Mouse (Mus musculus) midbrain, embryonic 14.5 days (tissue): ENCODE data around the gene Ifnar2. TPM values are rescaled to one million over a fixed set of nuclear protein-coding genes. Genes with fewer than 3 reads are reported as not detected.
A peak's percentile ranks its signal among the peaks of the same experiment; 100 is the strongest.

Experiments used
- ATAC-seq: fragments of 200-750 bp; cut with Nextera tagmentation; 2 replicates; pipeline ENCODE4 v1.8.0; 2017; ENCODE audit warnings: moderate number of reproducible peaks, moderate library complexity; ENCODE audit not compliant: low FRiP score, low TSS enrichment
- DNase-seq: peaks from one replicate; pipeline ENCODE4 v3.0.0-alpha.2; 2015
- H3K27ac ChIP-seq: fragments of 300-500 bp; sonication (generic); replicated peaks from 2 replicates; pipeline ENCODE4 v1.5.1; 2014; ENCODE audit warnings: mild to moderate bottlenecking, low read depth, low read length, moderate library complexity
- H3K27me3 ChIP-seq: fragments of 300-500 bp; sonication (generic); 2 replicates; pipeline ENCODE4 v1.6.1; 2014; ENCODE audit warnings: low read length, control low read depth, mixed read lengths; ENCODE audit not compliant: control insufficient read depth, insufficient read depth
- H3K36me3 ChIP-seq: fragments of 300-500 bp; sonication (generic); 2 replicates; pipeline ENCODE4 v1.6.1; 2014; ENCODE audit warnings: low read length, control low read depth; ENCODE audit not compliant: control insufficient read depth, insufficient read depth
- H3K4me1 ChIP-seq: fragments of 300-500 bp; sonication (generic); 2 replicates; pipeline ENCODE4 v1.6.1; 2014; ENCODE audit warnings: mild to moderate bottlenecking, antibody characterized with exemption, low read length, control low read depth; ENCODE audit not compliant: control insufficient read depth, insufficient read depth
- H3K4me2 ChIP-seq: fragments of 300-500 bp; sonication (generic); 2 replicates; pipeline ENCODE4 v1.6.1; 2014; ENCODE audit warnings: mild to moderate bottlenecking, low read length, moderate library complexity
- H3K4me3 ChIP-seq: fragments of 300-500 bp; sonication (generic); replicated peaks from 2 replicates; pipeline ENCODE4 v1.5.1; 2014; ENCODE audit warnings: low read depth, low read length
- H3K9ac ChIP-seq: fragments of 300-500 bp; sonication (generic); replicated peaks from 2 replicates; pipeline ENCODE4 v1.6.1; 2014; ENCODE audit warnings: mild to moderate bottlenecking, low read length, moderate library complexity
- H3K9me3 ChIP-seq: fragments of 300-500 bp; sonication (generic); 2 replicates; pipeline ENCODE4 v1.6.1; 2016; ENCODE audit warnings: low read length, control low read depth, mixed read lengths; ENCODE audit not compliant: control insufficient read depth
- WGBS: fragments of 180-500 bp; shearing (Covaris S2); extraction: QIAGEN DNeasy Blood & Tissue Kit; methylation state at CpG from one replicate; pipeline ENCODE4 v1.1.7; 2014; 5-methylcytosine and 5-hydroxymethylcytosine counted together
- polyA plus RNA-seq: library from polyadenylated mRNA; unstranded; fragments of >200 nt; fragmentation: Nextera tagmentation; extraction: Ambion mirVana; gene quantifications from 2 replicates; pipeline ENCODE4 v1.2.1, GENCODE M21; 2014

Ifnar2 gene
- polyA plus RNA-seq, 1 experiment from 2014 or later = 32.2 TPM

- Histone ChIP-seq H3K4me3 (no peak overlapping the region), H3K4me1 (peaks cover 8% of the 10 kb centered on the region; the same call in 1 of the 2 replicates), H3K27me3 (no peaks in the 10 kb centered on the region), H3K27ac (no peak overlapping the region), H3K9me3 (no peaks in the 10 kb centered on the region), H3K9ac (no peak overlapping the region), H3K4me2 (no peak overlapping the region), H3K36me3 (0 out of 2 replicates have a peak, but pooled peaks cover 10% of the 10 kb centered on the region)
- ATAC-seq (no peak), DNase-seq (no peak)
- 82% methylated on average over 9 of the region's 9 CpGs for WGBS
Observed at GRCm38 (mm10) chr16:91403784-91404183, 31.2 kb downstream of the Ifnar2 start.

- 94% methylated on average over 8 of the region's 8 CpGs for WGBS
- no peak overlapping the region for H3K4me2 ChIP-seq
- peaks cover 8% of the 10 kb centered on the region; the same call in 1 of the 2 replicates for H3K4me1 ChIP-seq
- H3K36me3 ChIP-seq = 0 out of 2 replicates have a peak, but pooled peaks cover 10% of the 10 kb centered on the region
- no peak overlapping the region for H3K4me3 ChIP-seq
- no peaks in the 10 kb centered on the region for H3K9me3 ChIP-seq
- no peak overlapping the region for H3K27ac ChIP-seq
- ATAC-seq (no peak), DNase-seq (no peak)
- H3K9ac ChIP-seq = no peak overlapping the region
- H3K27me3 ChIP-seq = no peaks in the 10 kb centered on the region
Observed at GRCm38 (mm10) chr16:91404187-91404586, 31.6 kb downstream of the Ifnar2 start.

GRCm38 (mm10) chr16:91404828-91405577 lies 32.4 kb downstream of the Ifnar2 start:
- 0 out of 2 replicates have a peak, but pooled peaks cover 10% of the 10 kb centered on the region for H3K36me3 ChIP-seq
- no peak overlapping the region for H3K9ac ChIP-seq
- H3K4me1 ChIP-seq = peaks cover 8% of the 10 kb centered on the region; the same call in 1 of the 2 replicates
- no peaks in the 10 kb centered on the region for H3K9me3 ChIP-seq
- no peak overlapping the region for H3K4me3 ChIP-seq
- DNase-seq = no peak
- H3K27me3 ChIP-seq = no peaks in the 10 kb centered on the region
- H3K27ac ChIP-seq = no peak overlapping the region
- 70% methylated on average over 10 of the region's 10 CpGs for WGBS
- no peak for ATAC-seq
- no peak overlapping the region for H3K4me2 ChIP-seq

- no peaks in the 10 kb centered on the region for H3K27me3 ChIP-seq
- H3K27ac ChIP-seq = 0 out of 2 replicates have a peak within 1 kb of the TSS, but pooled peaks have one; percentile 13
- 6% methylated on average over 51 of the region's 51 CpGs for WGBS
Observed at GRCm38 (mm10) chr16:91405640-91406584, 33.3 kb downstream of the Ifnar2 start, which contains the start of gene Il10rb. Gene Il10rb, plus strand, starts transcription at chr16:91406164.

GRCm38 (mm10) chr16:91406585-91407220 lies 34.1 kb downstream of the Ifnar2 start:
- H3K4me2 ChIP-seq = peak overlapping the region; percentile 97
- ATAC-seq (no peak), DNase-seq (peak; percentile 48)
- H3K27me3 ChIP-seq = no peaks in the 10 kb centered on the region
- 0 out of 2 replicates have a peak overlapping the region, but pooled peaks have one; percentile 13 for H3K27ac ChIP-seq
- 3% methylated on average over 13 of the region's 13 CpGs for WGBS
- no peaks in the 10 kb centered on the region for H3K9me3 ChIP-seq
- peak overlapping the region; percentile 54 for H3K4me3 ChIP-seq
- H3K4me1 ChIP-seq = peaks cover 8% of the 10 kb centered on the region; the same call in 1 of the 2 replicates
- 0 out of 2 replicates have a peak, but pooled peaks cover 10% of the 10 kb centered on the region for H3K36me3 ChIP-seq
- H3K9ac ChIP-seq = peak overlapping the region; percentile 69

More at GRCm38 (mm10) chr16:91405640-91406584, 33.3 kb downstream of the Ifnar2 start, which contains the start of gene Il10rb:
- ATAC-seq (peak; percentile 74), DNase-seq (peak; percentile 74)
- peak within 1 kb of the TSS; percentile 54 for H3K4me3 ChIP-seq
- 0 out of 2 replicates have a peak, but pooled peaks cover 10% of the 10 kb centered on the region for H3K36me3 ChIP-seq
- H3K9ac ChIP-seq = peak within 1 kb of the TSS; percentile 69
- H3K4me2 ChIP-seq = peak within 1 kb of the TSS; percentile 97
- H3K4me1 ChIP-seq = peaks cover 8% of the 10 kb centered on the region; the same call in 1 of the 2 replicates
- no peaks in the 10 kb centered on the region for H3K9me3 ChIP-seq

- H3K4me3 ChIP-seq = no peak overlapping the region
- H3K4me2 ChIP-seq = no peak overlapping the region
- WGBS = 83% methylated on average over 12 of the region's 12 CpGs
Observed at GRCm38 (mm10) chr16:91413102-91413844, 40.7 kb downstream of the Ifnar2 start.

GRCm38 (mm10) chr16:91415391-91416189 lies 43.0 kb downstream of the Ifnar2 start:
- Histone ChIP-seq H3K36me3 (no peaks in the 10 kb centered on the region), H3K27me3 (no peaks in the 10 kb centered on the region), H3K4me2 (no peak overlapping the region), H3K27ac (no peak overlapping the region), H3K9me3 (no peaks in the 10 kb centered on the region), H3K4me3 (no peak overlapping the region), H3K4me1 (no peaks in the 10 kb centered on the region), H3K9ac (no peak overlapping the region)
- ATAC-seq (no peak), DNase-seq (no peak)
- 86% methylated on average over 9 of the region's 9 CpGs for WGBS

More at GRCm38 (mm10) chr16:91413102-91413844, 40.7 kb downstream of the Ifnar2 start:
- no peak for ATAC-seq
- no peak overlapping the region for H3K27ac ChIP-seq
- no peak for DNase-seq
- no peak overlapping the region for H3K9ac ChIP-seq
- H3K4me1 ChIP-seq = no peaks in the 10 kb centered on the region
- H3K27me3 ChIP-seq = no peaks in the 10 kb centered on the region
- no peaks in the 10 kb centered on the region for H3K9me3 ChIP-seq
- H3K36me3 ChIP-seq = no peaks in the 10 kb centered on the region
